Mouse (Mus musculus) ES-E14 (cell line): ENCODE results near the gene Asb16.

Experiments
- CHD2 ChIP-seq: IDR thresholded peaks from 2 replicates; pipeline ENCODE4 v1.6.1; 2014; ENCODE audit warnings: mild to moderate bottlenecking, low read depth, low read length, inconsistent platforms
- HCFC1 ChIP-seq: IDR thresholded peaks from 2 replicates; pipeline ENCODE4 v1.6.1; 2012; ENCODE audit warnings: low read length, inconsistent platforms, borderline replicate concordance; ENCODE audit not compliant: insufficient read depth
- MAFK ChIP-seq: IDR thresholded peaks from 2 replicates; pipeline ENCODE4 v1.6.1; 2014; ENCODE audit warnings: mild to moderate bottlenecking, low read depth, low read length, inconsistent platforms; ENCODE audit not compliant: insufficient read depth
- ZC3H11A ChIP-seq: IDR thresholded peaks from 2 replicates; pipeline ENCODE4 v1.6.1; 2012; ENCODE audit warnings: low read depth, mild to moderate bottlenecking, inconsistent platforms, low read length, borderline replicate concordance
- ZNF384 ChIP-seq: IDR thresholded peaks from 2 replicates; pipeline ENCODE4 v1.6.1; 2012; ENCODE audit warnings: low read depth, low read length, inconsistent platforms

DNA sequence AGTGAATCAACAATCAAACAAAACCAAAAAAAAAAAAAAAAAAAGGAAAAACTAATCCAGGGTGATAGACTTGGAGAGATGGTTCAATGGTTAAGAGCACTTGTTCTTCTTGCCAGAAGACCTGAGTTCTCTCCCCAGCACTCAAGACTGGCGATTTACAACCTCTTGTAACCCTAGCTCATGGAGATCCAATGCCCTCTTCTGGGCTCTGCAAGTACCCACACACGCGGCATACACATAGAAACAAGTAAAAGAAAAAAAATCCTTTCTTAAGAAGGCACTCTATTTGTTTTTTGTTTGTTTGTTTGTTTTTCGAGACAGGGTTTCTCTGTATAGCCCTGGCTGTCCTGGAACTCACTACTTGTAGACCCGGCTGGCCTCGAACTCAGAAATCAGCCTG, 15.4 kb downstream of the Asb16 start:
- TF ChIP-seq CHD2 (no peak), ZC3H11A (no peak), ZNF384 (no peak), MAFK (no peak), HCFC1 (no peak)
